Mouse (Mus musculus) heart, postnatal 0 days (tissue): ENCODE results near the gene Arl4c. TPM values are rescaled to one million over a fixed set of nuclear protein-coding genes. Genes with fewer than 3 reads are reported as not detected.

ENCODE experiments used
- ATAC-seq: fragments of 200-750 bp; cut with Nextera tagmentation; 2 replicates; pipeline ENCODE4 v1.8.0; 2017; ENCODE audit warnings: low read depth, moderate number of reproducible peaks, moderate library complexity; ENCODE audit not compliant: insufficient read depth
- DNase-seq: peaks from one replicate; pipeline ENCODE4 v3.0.0-alpha.2; 2016; ENCODE audit warnings: low spot score
- H3K27ac ChIP-seq: fragments of 300-500 bp; sonication (generic); 2 replicates; pipeline ENCODE4 v1.5.1; 2014; ENCODE audit warnings: low read depth, mild to moderate bottlenecking
- H3K27me3 ChIP-seq: fragments of 300-500 bp; sonication (generic); 2 replicates; pipeline ENCODE4 v1.6.1; 2014; ENCODE audit warnings: low read length, mixed read lengths; ENCODE audit not compliant: control insufficient read depth, insufficient read depth
- H3K36me3 ChIP-seq: fragments of 300-500 bp; sonication (generic); replicated peaks from 2 replicates; pipeline ENCODE4 v1.6.1; 2014; ENCODE audit warnings: low read length, mixed read lengths; ENCODE audit not compliant: control insufficient read depth, insufficient read depth
- H3K4me1 ChIP-seq: fragments of 300-500 bp; sonication (generic); 2 replicates; pipeline ENCODE4 v1.6.1; 2014; ENCODE audit warnings: antibody characterized with exemption; ENCODE audit not compliant: control insufficient read depth, insufficient read depth
- H3K4me2 ChIP-seq: fragments of 300-500 bp; sonication (generic); 2 replicates; pipeline ENCODE4 v1.6.1; 2014; ENCODE audit warnings: low read depth, mild to moderate bottlenecking, low read length, moderate library complexity
- H3K4me3 ChIP-seq: fragments of 300-500 bp; sonication (generic); 2 replicates; pipeline ENCODE4 v1.5.1; 2014; ENCODE audit warnings: low read depth, low read length
- H3K9ac ChIP-seq: fragments of 300-500 bp; sonication (generic); replicated peaks from 2 replicates; pipeline ENCODE4 v1.6.1; 2014; ENCODE audit warnings: low read depth, low read length, mixed read lengths
- H3K9me3 ChIP-seq: fragments of 300-500 bp; sonication (generic); replicated peaks from 2 replicates; pipeline ENCODE4 v1.6.1; 2016; ENCODE audit warnings: low read length; ENCODE audit not compliant: control insufficient read depth
- CTCF ChIP-seq: IDR thresholded peaks from 2 replicates; pipeline ENCODE4 v1.5.1; 2016; ENCODE audit warnings: antibody characterized with exemption, control low read depth, low read depth
- EP300 ChIP-seq: IDR thresholded peaks from 2 replicates; pipeline ENCODE4 v1.6.1; 2016; ENCODE audit warnings: antibody characterized with exemption, low read depth
- WGBS: fragments of 180-500 bp; shearing (Covaris S2); extraction: QIAGEN DNeasy Blood & Tissue Kit; methylation state at CpG from one replicate; pipeline ENCODE4 v1.1.7; 2014; 5-methylcytosine and 5-hydroxymethylcytosine counted together
- polyA plus RNA-seq: library from polyadenylated mRNA; unstranded; fragments of >200 nt; fragmentation: Nextera tagmentation; extraction: Ambion mirVana; gene quantifications from 2 replicates; pipeline ENCODE4 v1.2.1, GENCODE M21; 2015
- total RNA-seq: library from RNA; depleted of rRNA; stranded (reverse); fragments of >200 nt; gene quantifications from 2 replicates; pipeline ENCODE4 v1.2.3, GENCODE M21; 2014; ENCODE audit warnings: low replicate concordance

Arl4c gene
- total and polyA plus RNA-seq, 2 experiments from 2014 or later: 6.2 to 20.9 TPM

DNA sequence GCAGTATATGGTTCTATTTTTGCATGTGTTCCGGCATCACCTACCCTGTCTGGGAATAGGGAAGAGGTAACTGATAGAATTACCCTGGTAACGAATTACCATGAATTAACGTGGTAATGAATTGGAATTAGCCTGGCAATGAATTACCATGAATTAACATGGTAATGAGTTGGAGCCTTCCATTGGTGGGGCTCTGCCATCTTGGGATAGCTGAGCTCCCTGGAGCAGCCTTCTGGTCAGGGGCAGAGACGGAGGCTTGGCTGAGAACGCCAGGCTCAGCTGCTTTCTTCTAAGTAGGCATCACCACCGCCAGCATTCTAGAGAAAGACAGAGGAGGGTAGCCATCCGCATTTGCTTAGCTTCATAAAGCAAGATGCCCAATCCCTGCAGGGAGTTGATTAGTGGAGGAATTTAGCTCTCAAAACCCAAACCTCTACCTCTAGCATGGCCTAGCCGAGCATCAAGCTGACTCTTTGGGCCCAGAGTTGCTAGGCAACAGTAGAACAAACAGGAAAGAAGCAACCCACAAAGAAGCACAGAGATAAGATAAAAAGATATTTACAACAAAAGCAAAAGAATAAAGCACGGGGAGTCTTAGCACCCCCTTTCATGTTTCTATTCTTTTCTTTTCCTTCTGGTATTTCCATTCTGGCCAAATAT lies 6.8 kb upstream of the Arl4c start:
- no peak overlapping the region for H3K9ac ChIP-seq
- no peak overlapping the region for H3K4me3 ChIP-seq
- no peaks in the 10 kb centered on the region; the same call in 1 of the 2 replicates for H3K27me3 ChIP-seq
- no peak overlapping the region for H3K27ac ChIP-seq
- TF ChIP-seq EP300 (no peak), CTCF (no peak)
- DNase-seq (no peak), ATAC-seq (no peak)
- 65% methylated on average over 9 of the region's 9 CpGs for WGBS
- H3K4me1 ChIP-seq: no peaks in the 10 kb centered on the region
- H3K4me2 ChIP-seq: no peak overlapping the region
- no peaks in the 10 kb centered on the region for H3K9me3 ChIP-seq
- no peaks in the 10 kb centered on the region for H3K36me3 ChIP-seq

DNA sequence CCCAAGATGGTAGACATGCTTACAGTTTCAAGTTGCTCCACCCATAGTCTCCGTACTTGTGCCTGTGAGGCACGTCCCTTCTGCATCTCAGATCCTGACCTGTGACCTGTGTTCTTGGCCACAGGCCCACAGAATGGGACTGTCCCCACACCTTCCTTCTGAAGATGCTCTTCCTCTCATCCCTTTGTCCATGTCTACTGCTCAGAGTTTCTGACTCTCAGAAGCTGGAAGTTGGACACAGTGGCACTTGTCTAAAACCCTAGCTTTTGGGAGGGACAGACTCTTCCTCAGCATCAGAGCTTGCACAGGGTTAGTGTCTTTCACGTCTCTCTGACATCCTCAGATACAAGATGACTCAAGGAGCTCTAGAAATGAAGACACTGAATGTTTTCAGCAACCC lies 6.2 kb upstream of the Arl4c start:
- WGBS: 65% methylated on average over 3 of the region's 3 CpGs
- Histone ChIP-seq H3K9me3 (no peaks in the 10 kb centered on the region), H3K4me2 (no peak overlapping the region), H3K27me3 (no peaks in the 10 kb centered on the region; the same call in 1 of the 2 replicates), H3K4me3 (no peak overlapping the region), H3K9ac (no peak overlapping the region), H3K36me3 (no peaks in the 10 kb centered on the region), H3K4me1 (no peaks in the 10 kb centered on the region), H3K27ac (no peak overlapping the region)
- ATAC-seq (no peak), DNase-seq (no peak)
- TF ChIP-seq CTCF: no peak

DNA sequence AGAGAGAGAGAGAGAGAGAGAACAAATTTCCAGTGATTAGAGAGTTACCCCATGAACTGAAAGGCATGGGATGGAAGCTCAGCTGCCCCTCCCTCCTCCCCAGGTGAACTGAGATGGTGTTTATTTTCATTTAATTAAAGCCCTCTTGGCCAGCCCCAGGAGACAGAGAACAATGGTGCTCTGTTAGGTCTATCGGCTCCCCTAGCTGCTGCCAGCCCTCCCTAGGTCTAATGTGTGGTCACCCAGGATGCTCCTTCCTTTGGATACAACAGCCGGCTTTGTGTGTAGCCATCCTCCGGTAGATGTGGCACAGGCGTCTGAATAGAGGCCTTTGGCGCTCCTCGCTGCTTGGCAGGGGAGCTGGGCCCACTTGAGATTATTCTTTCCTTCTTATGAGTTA lies 5.5 kb upstream of the Arl4c start:
- H3K4me1 ChIP-seq: 0 out of 2 replicates have a peak, but pooled peaks cover 1% of the 10 kb centered on the region
- TF ChIP-seq EP300 (no peak), CTCF (no peak)
- no peaks in the 10 kb centered on the region; the same call in 1 of the 2 replicates for H3K27me3 ChIP-seq
- no peak overlapping the region for H3K4me3 ChIP-seq
- no peak overlapping the region for H3K4me2 ChIP-seq
- H3K36me3 ChIP-seq: no peaks in the 10 kb centered on the region
- no peak for ATAC-seq
- no peak overlapping the region for H3K9ac ChIP-seq
- no peak for DNase-seq
- H3K27ac ChIP-seq: no peak overlapping the region
- no peaks in the 10 kb centered on the region for H3K9me3 ChIP-seq
- 48% methylated on average over 6 of the region's 6 CpGs for WGBS

DNA sequence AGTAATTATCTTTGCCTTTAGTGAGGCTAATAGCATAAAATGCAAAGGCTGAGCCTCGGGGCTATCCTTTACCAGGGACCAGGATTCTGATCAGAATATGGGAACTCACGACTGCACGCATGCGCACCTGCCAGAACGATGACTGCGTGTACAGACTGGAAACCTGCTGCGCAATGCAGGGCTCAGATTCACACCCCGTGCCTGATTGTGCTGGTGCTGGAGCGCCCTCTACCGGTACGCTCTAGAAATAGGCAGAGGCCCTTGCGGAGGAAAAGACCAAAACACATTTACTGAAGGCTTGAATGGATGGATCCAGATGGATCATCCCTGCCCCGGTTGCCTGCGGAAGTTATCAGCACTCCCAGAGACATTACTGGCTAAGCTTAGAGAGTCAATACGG lies 3.8 kb upstream of the Arl4c start:
- Histone ChIP-seq H3K4me3 (no peak overlapping the region), H3K9ac (no peak overlapping the region), H3K9me3 (no peaks in the 10 kb centered on the region), H3K27me3 (no peaks in the 10 kb centered on the region; the same call in 1 of the 2 replicates), H3K27ac (no peak overlapping the region), H3K4me1 (0 out of 2 replicates have a peak, but pooled peaks cover 7% of the 10 kb centered on the region), H3K4me2 (no peak overlapping the region), H3K36me3 (no peaks in the 10 kb centered on the region)
- peak; percentile 100 for TF ChIP-seq CTCF
- no peak for TF ChIP-seq EP300
- ATAC-seq: peak; percentile 42
- peak; percentile 92 for DNase-seq
- 0% methylated on average over 15 of the region's 15 CpGs for WGBS

DNA sequence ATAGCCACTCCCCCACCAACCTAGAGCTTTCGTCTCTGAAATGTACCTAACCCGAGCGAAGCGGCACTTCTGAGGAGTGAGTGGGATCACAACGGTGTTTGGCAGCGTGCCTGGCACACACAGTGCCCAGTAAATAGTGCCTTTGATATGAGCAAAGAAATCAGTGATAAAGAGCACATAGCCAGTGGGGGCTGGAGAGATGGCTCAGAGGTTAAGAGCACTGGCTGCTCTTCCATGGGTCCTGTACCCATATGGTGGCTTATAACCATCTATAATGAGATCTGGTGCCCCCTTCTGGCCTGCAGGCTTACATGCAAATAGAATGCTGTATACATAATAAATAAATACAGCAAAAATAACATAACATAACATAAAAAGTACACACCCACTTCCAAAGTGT lies 3.0 kb upstream of the Arl4c start:
- Histone ChIP-seq H3K9ac (no peak overlapping the region), H3K4me3 (no peak overlapping the region), H3K36me3 (no peaks in the 10 kb centered on the region), H3K9me3 (no peaks in the 10 kb centered on the region), H3K27ac (no peak overlapping the region), H3K27me3 (no peaks in the 10 kb centered on the region; the same call in 1 of the 2 replicates), H3K4me1 (peaks cover 15% of the 10 kb centered on the region), H3K4me2 (no peak overlapping the region)
- WGBS: 45% methylated on average over 6 of the region's 6 CpGs
- ATAC-seq (no peak), DNase-seq (peak; percentile 16)
- peak; percentile 51 for TF ChIP-seq CTCF
- TF ChIP-seq EP300: no peak
